Mouse (Mus musculus) stomach, embryonic 14.5 days (tissue): ENCODE measurements around the gene Btbd1. TPM values are rescaled to one million over a fixed set of nuclear protein-coding genes. Genes with fewer than 3 reads are reported as not detected.

ENCODE experiments used
- ATAC-seq: fragments of 200-750 bp; cut with Nextera tagmentation; 2 replicates; pipeline ENCODE4 v1.8.0; 2017; ENCODE audit warnings: low read depth, moderate TSS enrichment; ENCODE audit not compliant: insufficient number of reproducible peaks, insufficient read depth, low FRiP score
- H3K27ac ChIP-seq: fragments of 300-500 bp; sonication (generic); 2 replicates; pipeline ENCODE4 v1.5.1; 2014; ENCODE audit warnings: mild to moderate bottlenecking, low read length, moderate library complexity, mixed read lengths
- H3K27me3 ChIP-seq: fragments of 300-500 bp; sonication (generic); 2 replicates; pipeline ENCODE4 v1.6.1; 2014; ENCODE audit warnings: low read length, control low read depth, mixed read lengths; ENCODE audit not compliant: control insufficient read depth, insufficient read depth
- H3K36me3 ChIP-seq: fragments of 300-500 bp; sonication (generic); 2 replicates; pipeline ENCODE4 v1.6.1; 2014; ENCODE audit warnings: mild to moderate bottlenecking, control low read depth, low read length, moderate library complexity, mixed read lengths; ENCODE audit not compliant: control insufficient read depth, insufficient read depth
- H3K4me1 ChIP-seq: fragments of 300-500 bp; sonication (generic); 2 replicates; pipeline ENCODE4 v1.6.1; 2014; ENCODE audit warnings: low read length, control low read depth, mixed read lengths; ENCODE audit not compliant: control insufficient read depth, insufficient read depth
- H3K4me2 ChIP-seq: fragments of 300-500 bp; sonication (generic); replicated peaks from 2 replicates; pipeline ENCODE4 v1.6.1; 2014; ENCODE audit warnings: low read depth, low read length, control low read depth
- H3K4me3 ChIP-seq: fragments of 300-500 bp; sonication (generic); 2 replicates; pipeline ENCODE4 v1.5.1; 2014; ENCODE audit warnings: low read depth, low read length, control low read depth
- H3K9ac ChIP-seq: fragments of 300-500 bp; sonication (generic); replicated peaks from 2 replicates; pipeline ENCODE4 v1.6.1; 2014; ENCODE audit warnings: low read depth, mild to moderate bottlenecking, control low read depth, low read length, moderate library complexity, mixed read lengths
- H3K9me3 ChIP-seq: fragments of 300-500 bp; sonication (generic); 2 replicates; pipeline ENCODE4 v1.6.1; 2016; ENCODE audit warnings: low read depth, low read length, control low read depth; ENCODE audit not compliant: control insufficient read depth
- WGBS: fragments of 180-500 bp; shearing (Covaris S2); extraction: QIAGEN DNeasy Blood & Tissue Kit; methylation state at CpG from one replicate; pipeline ENCODE4 v1.1.7; 2014; 5-methylcytosine and 5-hydroxymethylcytosine counted together
- polyA plus RNA-seq: library from polyadenylated mRNA; unstranded; fragments of >200 nt; fragmentation: Nextera tagmentation; extraction: Ambion mirVana; gene quantifications from 2 replicates; pipeline ENCODE4 v1.2.1, GENCODE M21; 2014

The Btbd1 gene
- polyA plus RNA-seq, 1 experiment from 2014 or later: 80.0 TPM

GRCm38 (mm10) chr7:81847010-81847409 lies 17.8 kb upstream of the Btbd1 start:
- Histone ChIP-seq H3K4me2 (no peak overlapping the region), H3K27ac (no peak overlapping the region), H3K27me3 (no peaks in the 10 kb centered on the region), H3K9me3 (no peaks in the 10 kb centered on the region), H3K9ac (no peak overlapping the region), H3K4me3 (no peak overlapping the region), H3K36me3 (no peaks in the 10 kb centered on the region), H3K4me1 (no peaks in the 10 kb centered on the region)
- ATAC-seq: no peak
- 44% methylated on average over 8 of the region's 8 CpGs for WGBS

- ATAC-seq: no peak
- Histone ChIP-seq H3K4me3 (no peak overlapping the region), H3K9me3 (no peaks in the 10 kb centered on the region), H3K27me3 (no peaks in the 10 kb centered on the region), H3K4me2 (no peak overlapping the region), H3K9ac (no peak overlapping the region), H3K36me3 (no peaks in the 10 kb centered on the region), H3K27ac (no peak overlapping the region), H3K4me1 (no peaks in the 10 kb centered on the region)
- 62% methylated on average over 8 of the region's 8 CpGs for WGBS
Observed at GRCm38 (mm10) chr7:81846008-81846407, 16.8 kb upstream of the Btbd1 start.

DNA sequence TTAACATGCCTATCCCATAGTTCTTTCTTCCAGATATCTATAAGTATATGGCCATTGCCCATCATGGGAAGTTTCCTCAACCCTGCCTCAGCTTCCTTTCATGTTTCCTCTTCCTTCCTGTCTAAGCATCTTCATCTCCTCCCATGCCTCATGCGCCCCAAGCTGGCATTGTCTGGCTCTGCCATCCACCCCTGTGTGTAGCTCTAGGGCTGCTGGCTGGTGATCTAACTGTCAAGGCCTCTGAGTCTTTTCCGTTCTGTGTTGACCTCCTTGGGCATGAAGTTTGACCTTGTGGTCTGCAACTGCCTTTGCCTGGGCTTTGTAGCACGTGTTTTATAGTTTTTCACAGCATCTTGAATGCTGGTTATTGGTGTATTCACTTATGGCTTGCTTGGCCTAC lies 16.1 kb upstream of the Btbd1 start:
- no peaks in the 10 kb centered on the region for H3K4me1 ChIP-seq
- no peak overlapping the region for H3K4me2 ChIP-seq
- H3K36me3 ChIP-seq: no peaks in the 10 kb centered on the region
- no peaks in the 10 kb centered on the region for H3K9me3 ChIP-seq
- no peak for ATAC-seq
- no peak overlapping the region for H3K9ac ChIP-seq
- H3K27me3 ChIP-seq: no peaks in the 10 kb centered on the region
- no peak overlapping the region for H3K4me3 ChIP-seq
- H3K27ac ChIP-seq: no peak overlapping the region
- WGBS: 78% methylated on average over 3 of the region's 3 CpGs

DNA sequence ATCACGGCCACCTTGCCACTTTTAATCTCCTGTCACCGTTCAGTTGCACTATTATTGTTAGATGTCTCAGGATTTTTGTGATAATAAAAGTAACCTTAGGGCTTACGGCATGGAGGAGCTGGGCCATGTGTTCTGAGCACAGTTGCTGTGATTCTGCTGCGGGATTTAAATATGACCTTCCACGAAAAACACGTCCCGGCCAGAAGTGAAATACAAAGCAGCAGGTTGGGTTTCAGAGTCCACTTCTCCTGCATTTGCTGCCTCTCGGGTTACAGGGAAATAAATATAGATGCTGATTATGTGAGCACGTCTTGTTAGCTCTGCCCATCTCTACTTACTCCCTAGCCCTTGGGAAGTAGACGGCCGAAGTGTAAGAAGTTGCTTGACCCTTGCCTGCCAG lies 15.6 kb upstream of the Btbd1 start:
- Histone ChIP-seq H3K4me3 (no peak overlapping the region), H3K9me3 (no peaks in the 10 kb centered on the region), H3K36me3 (no peaks in the 10 kb centered on the region), H3K4me2 (no peak overlapping the region), H3K27ac (no peak overlapping the region), H3K9ac (no peak overlapping the region), H3K4me1 (no peaks in the 10 kb centered on the region), H3K27me3 (no peaks in the 10 kb centered on the region)
- 71% methylated on average over 11 of the region's 11 CpGs for WGBS
- ATAC-seq: no peak

DNA sequence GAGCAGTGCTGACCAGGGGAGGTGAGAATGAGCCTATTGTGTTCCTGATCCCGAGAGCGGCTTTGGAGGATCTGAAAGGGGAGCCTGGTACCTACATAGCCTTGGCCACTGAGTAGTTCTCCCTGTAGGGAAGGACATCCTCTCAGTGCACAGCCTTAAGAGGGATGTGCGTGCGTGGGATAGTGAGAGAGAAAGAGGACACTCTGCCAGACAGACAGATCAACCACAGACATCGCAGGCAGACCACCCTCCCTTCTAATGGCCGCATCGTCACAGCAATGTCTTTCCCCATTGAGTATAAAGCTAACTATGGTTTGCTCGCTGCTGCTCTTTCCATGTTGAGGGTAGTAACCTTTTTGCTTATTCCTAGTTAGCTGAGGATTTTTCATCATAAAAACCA lies 14.7 kb upstream of the Btbd1 start:
- H3K36me3 ChIP-seq: no peaks in the 10 kb centered on the region
- WGBS: 80% methylated on average over 8 of the region's 8 CpGs
- no peak overlapping the region for H3K27ac ChIP-seq
- H3K27me3 ChIP-seq: no peaks in the 10 kb centered on the region
- H3K9ac ChIP-seq: no peak overlapping the region
- ATAC-seq: no peak
- H3K4me1 ChIP-seq: no peaks in the 10 kb centered on the region
- no peak overlapping the region for H3K4me2 ChIP-seq
- H3K4me3 ChIP-seq: no peak overlapping the region
- no peaks in the 10 kb centered on the region for H3K9me3 ChIP-seq

DNA sequence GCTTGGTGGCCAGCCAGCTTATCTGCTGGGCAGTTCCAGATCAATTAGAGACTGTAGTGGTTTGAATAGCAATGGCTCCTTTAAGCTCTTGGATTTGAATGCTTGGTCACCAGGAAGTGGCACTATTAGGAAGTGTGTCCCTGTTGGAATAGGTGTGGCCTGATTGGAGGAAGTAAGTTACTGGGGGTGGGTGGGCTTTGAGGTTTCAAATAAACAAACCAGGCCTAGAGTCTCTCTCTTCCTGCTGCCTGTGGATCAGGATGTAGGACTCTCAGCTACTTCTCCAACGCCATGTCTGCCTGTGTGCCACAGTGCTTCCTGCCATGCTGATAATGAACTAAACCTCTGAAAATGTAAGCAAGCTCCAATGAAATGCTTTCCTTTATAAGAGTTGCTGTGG lies 13.8 kb upstream of the Btbd1 start:
- no peaks in the 10 kb centered on the region for H3K36me3 ChIP-seq
- H3K4me2 ChIP-seq: no peak overlapping the region
- 62% methylated on average over 1 of the region's 1 CpGs for WGBS
- no peak for ATAC-seq
- no peak overlapping the region for H3K4me3 ChIP-seq
- H3K27me3 ChIP-seq: no peaks in the 10 kb centered on the region
- H3K27ac ChIP-seq: no peak overlapping the region
- H3K9me3 ChIP-seq: no peaks in the 10 kb centered on the region
- H3K4me1 ChIP-seq: no peaks in the 10 kb centered on the region
- H3K9ac ChIP-seq: no peak overlapping the region

DNA sequence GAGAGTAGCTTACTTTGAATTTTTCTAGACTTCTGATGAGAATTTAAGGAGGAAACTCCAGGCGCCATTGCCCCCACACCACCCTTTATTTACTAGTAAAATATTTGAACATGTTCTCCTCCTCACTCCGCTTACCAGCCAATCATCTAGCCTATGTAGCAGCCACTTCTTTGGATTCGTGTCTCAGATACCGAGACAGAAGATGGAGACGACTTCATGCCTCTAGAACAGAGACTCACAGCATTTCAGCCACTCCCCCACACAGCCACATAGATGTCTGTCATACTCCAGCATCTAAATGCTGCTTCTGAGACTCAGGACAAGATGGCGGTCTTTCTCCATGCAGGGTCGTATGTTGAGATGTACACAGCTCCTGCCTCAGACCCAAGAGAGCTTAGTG lies 12.9 kb upstream of the Btbd1 start:
- H3K36me3 ChIP-seq: no peaks in the 10 kb centered on the region
- 79% methylated on average over 7 of the region's 7 CpGs for WGBS
- no peaks in the 10 kb centered on the region for H3K4me1 ChIP-seq
- H3K27me3 ChIP-seq: no peaks in the 10 kb centered on the region
- H3K4me2 ChIP-seq: no peak overlapping the region
- H3K9me3 ChIP-seq: no peaks in the 10 kb centered on the region
- ATAC-seq: no peak
- H3K27ac ChIP-seq: no peak overlapping the region
- H3K4me3 ChIP-seq: no peak overlapping the region
- H3K9ac ChIP-seq: no peak overlapping the region

- Histone ChIP-seq H3K9me3 (no peaks in the 10 kb centered on the region), H3K4me2 (no peak overlapping the region), H3K36me3 (no peaks in the 10 kb centered on the region), H3K27ac (no peak overlapping the region), H3K27me3 (no peaks in the 10 kb centered on the region), H3K4me1 (no peaks in the 10 kb centered on the region), H3K9ac (no peak overlapping the region), H3K4me3 (no peak overlapping the region)
- 83% methylated on average over 6 of the region's 6 CpGs for WGBS
- ATAC-seq: no peak
Observed at GRCm38 (mm10) chr7:81841439-81841838, 12.2 kb upstream of the Btbd1 start.

DNA sequence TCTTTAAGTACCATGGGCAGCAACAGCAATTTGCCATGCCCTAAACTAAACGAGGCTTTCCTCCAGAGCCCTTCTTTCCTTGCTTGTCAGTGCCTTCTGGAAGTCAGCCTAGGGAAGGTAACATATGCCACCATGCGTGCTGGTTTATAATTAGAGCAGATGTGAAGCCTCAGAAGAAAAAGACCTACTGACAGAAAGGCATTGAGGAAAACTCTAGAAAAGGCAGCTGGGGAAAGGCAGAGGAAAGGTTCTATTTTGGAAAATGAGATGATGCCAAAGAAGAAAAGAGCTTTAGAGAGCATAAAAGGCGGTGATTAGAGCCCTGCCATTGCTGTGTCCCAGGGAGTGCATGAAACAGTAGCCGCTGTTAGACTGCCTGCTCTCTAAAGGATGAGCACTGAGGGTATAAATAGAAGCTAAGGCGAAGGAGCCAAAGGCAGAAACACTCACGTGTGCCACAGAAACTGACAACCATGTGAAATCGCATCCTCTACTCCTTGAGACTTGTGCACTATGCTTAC lies 11.5 kb upstream of the Btbd1 start:
- Histone ChIP-seq H3K36me3 (no peaks in the 10 kb centered on the region), H3K4me1 (no peaks in the 10 kb centered on the region), H3K27me3 (no peaks in the 10 kb centered on the region), H3K4me3 (no peak overlapping the region), H3K27ac (no peak overlapping the region), H3K9ac (no peak overlapping the region), H3K4me2 (no peak overlapping the region), H3K9me3 (no peaks in the 10 kb centered on the region)
- 52% methylated on average over 7 of the region's 7 CpGs for WGBS
- ATAC-seq: no peak
